Mouse (Mus musculus) erythroid progenitor cell, adult 5-6 weeks (primary cell): ENCODE measurements around the gene Tspan31. TPM values are rescaled to one million over a fixed set of nuclear protein-coding genes. Genes with fewer than 3 reads are reported as not detected.

ENCODE experiments used
- ATAC-seq: replicated peaks from 2 replicates; pipeline ENCODE4 v1.8.0; 2016; ENCODE audit warnings: moderate number of reproducible peaks, mild to moderate bottlenecking, moderate TSS enrichment, inconsistent platforms; ENCODE audit not compliant: poor library complexity, low FRiP score, severe bottlenecking
- total RNA-seq, 2 experiments: library from RNA; stranded (forward) in 1 of 2; stranded (reverse) in 1 of 2; fragments of 150-400 nt in 1 of 2; fragments of 186-747, 209-891 nt in 1 of 2; gene quantifications; 2 replicates each; pipeline versions ENCODE4 v1.2.3 to v1.2.4; 2015 to 2017; ENCODE audit warnings: low replicate concordance in 2 of 2

Gene Tspan31
- total RNA-seq (2015; ENCODE audit: low replicate concordance) (13.0 and 18.0 TPM in 2 replicates), total RNA-seq (2017; ENCODE audit: low replicate concordance) (6.6 and 8.5 TPM in 2 replicates)

GRCm38 (mm10) chr10:127070190-127071121 is at the start of gene Tspan31:
TSS of gene Tspan31 (minus strand) at chr10:127070264.
- peak; percentile 91 for ATAC-seq

- ATAC-seq: no peak
Observed at GRCm38 (mm10) chr10:127119229-127119628, 49.2 kb upstream of the Tspan31 start.

- ATAC-seq: no peak
Observed at GRCm38 (mm10) chr10:127118470-127118869, 48.4 kb upstream of the Tspan31 start.

GRCm38 (mm10) chr10:127115068-127115467 is 45.0 kb upstream of the Tspan31 start:
- no peak for ATAC-seq

DNA sequence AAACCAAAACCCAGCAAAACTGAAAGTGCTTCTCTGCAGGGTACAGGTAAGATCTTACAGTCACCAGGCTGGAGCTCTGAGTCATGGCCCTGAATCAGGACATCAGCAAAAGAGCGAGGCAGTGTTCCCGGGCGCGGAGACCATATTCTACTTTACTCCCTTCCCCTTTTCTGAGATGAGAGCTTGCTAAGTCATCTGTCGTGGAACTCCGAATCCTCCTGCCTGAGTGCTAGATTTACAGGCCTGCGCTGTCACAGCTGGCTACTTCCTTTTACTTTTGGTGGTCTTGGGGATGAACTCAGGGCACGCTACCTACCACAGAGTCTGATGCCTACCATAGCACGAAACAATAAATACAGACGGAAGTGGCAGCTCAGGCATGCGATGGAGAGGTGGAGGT is 44.3 kb upstream of the Tspan31 start:
- no peak for ATAC-seq

DNA sequence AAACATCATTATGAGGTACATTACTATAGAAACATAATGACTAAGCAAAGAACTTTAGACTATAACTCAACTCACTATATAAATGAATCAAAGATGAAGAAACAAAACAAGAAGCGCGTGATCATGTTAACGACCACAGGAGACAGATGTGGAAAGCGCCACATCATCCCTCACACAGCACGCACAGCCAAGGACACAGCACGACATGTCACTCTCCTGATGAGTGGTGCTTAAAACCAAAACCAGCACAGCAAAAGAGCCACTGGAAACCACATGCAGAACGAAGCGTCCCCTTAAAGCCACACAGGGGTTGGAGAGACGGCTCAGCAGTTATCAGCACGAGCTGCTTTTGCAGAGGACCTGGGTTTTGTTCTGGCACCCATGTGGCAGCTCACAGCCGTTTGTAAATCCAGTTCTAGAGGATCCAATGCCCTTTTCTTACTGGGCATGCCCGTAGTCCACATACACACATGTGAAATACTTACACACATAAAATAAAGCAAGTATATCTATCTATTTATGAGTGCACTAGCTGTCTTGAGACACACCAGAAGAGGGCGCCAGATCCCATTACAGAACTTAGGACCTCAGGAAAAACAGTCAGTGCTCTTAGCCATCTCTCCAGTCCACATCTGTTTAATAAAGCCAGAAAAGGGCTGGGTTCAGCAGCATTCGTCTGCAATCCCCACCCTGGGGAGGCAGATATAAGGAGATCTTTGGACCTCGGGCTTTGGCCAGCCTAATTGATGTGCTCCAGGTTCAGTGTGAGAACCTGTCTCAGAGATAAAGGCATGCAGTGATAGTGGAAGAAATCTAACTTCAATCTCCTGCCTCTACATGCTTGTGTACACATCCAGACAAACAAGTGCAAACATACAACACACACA is 41.2 kb upstream of the Tspan31 start:
- ATAC-seq: no peak

GRCm38 (mm10) chr10:127108262-127108583 is 38.2 kb upstream of the Tspan31 start:
- no peak for ATAC-seq

DNA sequence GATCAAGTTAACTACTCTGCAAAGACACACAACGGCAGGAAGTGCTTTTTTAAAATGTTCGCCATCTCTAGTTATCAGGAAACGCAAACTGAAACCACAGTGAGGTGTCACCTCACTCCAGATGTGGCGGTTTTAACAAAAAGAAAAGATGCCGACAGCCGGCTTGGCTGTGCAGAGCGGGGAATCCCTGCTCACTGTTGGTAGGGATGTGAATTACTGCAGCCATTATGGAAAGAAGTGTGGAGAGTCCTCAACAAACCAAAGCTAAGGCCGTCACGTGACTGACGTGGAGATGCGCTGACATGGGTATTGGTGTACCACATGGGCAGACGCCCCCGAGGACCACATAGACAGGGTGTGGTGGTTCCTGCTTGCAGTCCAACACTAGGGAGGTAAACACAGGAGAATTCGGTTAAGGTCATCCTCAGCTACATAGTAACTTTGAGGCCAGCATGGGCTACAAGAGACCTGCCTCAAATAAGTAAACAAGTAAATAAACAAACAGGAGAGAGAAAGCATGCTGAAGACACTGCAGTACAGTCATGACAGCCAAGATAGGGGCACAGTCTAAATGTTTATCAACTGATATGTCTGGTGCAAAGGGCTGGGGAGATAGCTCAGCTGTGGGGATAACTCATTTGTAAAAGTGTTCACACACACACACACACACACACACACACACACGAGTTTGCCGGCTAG is 37.6 kb upstream of the Tspan31 start:
- peak; percentile 48; the same call in 1 of the 2 replicates for ATAC-seq

DNA sequence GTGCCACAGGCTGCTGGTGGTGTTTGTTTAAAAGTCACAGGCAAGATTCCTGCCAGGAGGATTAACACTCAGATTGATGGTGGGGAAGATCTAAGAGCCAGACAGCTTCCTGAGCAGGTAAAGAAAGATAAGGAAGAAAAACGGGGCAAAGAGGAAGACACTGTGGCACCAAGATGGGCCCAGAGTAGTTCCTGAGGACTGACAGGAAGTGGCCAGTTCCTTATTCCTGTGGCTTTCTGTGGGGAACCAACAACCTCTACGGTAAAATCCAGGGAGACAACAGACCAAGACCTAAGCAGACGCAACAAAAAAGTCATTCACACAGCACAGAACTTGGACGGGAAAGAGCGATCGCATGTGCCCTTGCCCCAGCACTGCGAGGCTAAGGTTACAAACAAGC is 33.6 kb upstream of the Tspan31 start:
- no peak for ATAC-seq

GRCm38 (mm10) chr10:127101151-127101550 is 31.1 kb upstream of the Tspan31 start:
- no peak for ATAC-seq

GRCm38 (mm10) chr10:127100414-127100813 is 30.4 kb upstream of the Tspan31 start:
- ATAC-seq: no peak

DNA sequence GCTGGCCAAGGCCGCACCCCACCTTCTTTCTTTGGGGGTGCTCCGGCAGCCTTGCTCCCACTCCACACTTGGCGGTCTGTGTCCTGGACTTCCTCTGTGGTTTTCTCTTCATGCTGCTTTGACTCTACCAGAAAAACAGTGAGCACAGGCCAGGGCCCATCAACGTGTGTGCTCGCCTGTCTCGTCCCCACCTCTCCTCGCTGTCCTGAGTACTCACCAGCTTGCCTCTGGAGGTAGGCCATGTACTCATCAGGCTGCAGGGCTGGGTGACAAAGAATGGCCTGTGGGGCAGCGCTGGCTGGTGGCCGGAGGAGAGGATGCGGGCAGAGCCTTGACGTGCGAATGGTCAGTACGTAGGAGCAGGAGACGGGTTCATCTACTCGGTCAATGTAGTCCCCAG is 29.8 kb upstream of the Tspan31 start:
- no peak for ATAC-seq

- no peak for ATAC-seq
Observed at GRCm38 (mm10) chr10:127099191-127099590, 29.1 kb upstream of the Tspan31 start.

- ATAC-seq: no peak; the same call in 1 of the 2 replicates
Observed at GRCm38 (mm10) chr10:127098514-127098913, 28.4 kb upstream of the Tspan31 start.

DNA sequence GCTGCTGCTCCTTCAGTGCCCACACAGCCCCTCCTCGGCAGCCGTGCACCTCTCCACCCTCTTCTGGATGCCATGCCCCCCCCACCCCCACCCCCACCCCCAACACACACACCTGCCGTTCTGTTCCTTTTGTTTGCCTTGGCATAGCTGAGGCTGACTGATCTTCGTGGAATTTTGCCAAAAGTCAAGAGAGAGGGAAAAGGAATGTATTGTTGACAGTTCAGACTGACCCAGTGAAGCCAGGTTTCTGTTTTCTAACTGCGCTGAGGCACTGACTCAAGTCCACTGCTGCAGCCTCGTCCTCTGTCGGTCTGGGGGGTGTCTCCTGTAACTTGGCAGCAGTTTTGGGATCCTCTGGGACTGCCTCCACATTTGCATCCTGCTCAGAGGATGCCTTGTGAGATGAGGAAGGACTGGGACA is 24.3 kb upstream of the Tspan31 start:
- no peak for ATAC-seq

DNA sequence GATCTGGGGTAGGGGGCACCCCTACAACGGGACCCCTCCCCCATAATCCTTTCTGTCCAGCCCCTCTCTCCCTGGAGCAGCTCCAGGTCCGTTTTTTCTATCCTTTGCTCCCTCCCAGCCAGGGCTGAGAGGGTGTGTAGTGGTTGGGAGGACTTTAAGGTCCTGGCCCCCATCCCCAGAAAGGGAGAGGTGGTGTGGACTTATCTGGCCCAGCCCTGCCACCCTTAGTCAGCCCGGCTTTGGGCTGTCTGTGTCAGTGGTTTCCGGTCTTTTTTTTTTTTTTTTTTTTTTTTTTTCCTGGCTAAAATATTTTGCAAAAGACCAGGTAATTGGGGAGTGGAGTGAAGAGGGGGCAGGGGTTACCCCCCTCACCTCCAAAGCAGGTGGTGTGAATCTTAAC is 22.7 kb upstream of the Tspan31 start:
- ATAC-seq: no peak

DNA sequence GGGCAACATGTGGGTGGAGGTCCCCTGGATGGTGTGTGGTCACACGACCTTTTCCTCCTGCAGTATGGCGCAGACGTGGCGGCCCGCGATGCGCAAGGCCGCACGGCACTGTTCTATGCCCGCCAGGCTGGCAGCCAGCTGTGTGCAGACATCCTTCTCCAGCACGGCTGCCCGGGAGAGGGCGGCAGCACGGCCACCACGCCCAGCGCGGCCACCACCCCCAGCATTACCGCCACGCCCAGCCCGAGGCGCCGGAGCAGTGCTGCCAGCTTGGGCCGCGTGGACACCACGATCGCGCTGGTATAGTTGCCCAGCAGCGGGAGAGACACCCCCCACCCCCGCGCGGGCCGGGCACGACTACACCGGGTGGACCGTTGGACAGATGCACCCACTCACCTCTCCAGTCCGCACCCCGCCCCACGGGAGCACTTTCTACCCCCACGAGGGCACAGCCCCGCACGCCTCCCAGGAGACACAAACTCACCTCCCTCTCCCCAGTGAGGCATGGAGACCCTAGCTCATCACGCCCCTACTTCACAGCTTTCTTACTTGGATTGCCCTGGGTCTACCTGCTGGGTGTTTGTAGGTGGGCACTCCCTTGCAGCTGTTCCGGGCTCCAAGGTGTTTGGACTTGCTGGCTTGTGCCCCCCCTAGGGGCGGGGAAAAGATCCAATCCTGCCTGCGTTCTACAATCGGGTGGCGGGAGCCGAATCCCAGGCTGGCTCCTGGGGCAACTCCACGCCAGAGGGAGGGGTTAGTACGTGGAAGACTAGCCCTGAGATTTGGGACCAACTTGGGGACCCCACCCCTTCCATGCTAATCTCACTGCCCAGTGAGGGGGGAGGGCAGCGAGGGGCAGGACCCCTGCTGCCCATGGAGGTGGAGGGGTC is 21.7 kb upstream of the Tspan31 start:
- no peak for ATAC-seq

DNA sequence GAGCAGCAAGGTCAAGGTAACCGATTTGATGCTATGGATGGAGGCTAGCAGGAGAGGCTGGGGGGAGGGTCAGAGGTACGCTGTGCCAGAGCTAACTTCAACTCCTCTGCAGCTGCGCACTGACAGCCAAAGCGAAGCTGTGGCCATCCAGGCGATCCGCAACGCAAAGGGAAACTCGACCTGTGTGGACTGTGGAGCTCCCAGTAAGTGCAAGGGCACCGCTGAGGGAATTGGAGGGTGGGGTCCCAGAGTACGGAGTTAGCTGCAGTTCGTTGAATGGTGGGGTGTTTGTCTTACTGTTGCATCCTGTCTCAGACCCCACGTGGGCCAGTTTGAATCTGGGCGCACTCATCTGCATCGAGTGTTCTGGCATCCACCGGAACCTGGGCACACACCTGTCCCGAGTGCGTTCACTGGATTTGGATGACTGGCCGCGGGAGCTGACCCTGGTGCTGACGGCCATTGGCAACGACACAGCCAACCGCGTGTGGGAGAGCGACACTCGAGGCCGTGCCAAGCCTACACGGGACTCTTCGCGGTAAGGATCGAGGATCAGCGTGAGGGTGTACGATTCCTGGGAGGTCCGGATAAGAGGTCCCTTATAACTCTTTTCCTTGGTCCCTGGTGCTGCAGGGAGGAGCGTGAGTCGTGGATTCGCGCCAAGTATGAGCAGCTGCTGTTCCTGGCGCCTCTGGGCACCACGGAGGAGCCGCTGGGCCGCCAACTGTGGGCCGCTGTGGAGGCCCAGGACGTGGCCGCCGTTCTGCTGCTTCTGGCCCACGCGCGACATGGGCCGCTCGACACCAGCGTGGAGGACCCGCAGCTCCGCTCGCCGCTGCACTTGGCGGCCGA is 20.7 kb upstream of the Tspan31 start:
- ATAC-seq: no peak
